In the genomic region with DNA sequence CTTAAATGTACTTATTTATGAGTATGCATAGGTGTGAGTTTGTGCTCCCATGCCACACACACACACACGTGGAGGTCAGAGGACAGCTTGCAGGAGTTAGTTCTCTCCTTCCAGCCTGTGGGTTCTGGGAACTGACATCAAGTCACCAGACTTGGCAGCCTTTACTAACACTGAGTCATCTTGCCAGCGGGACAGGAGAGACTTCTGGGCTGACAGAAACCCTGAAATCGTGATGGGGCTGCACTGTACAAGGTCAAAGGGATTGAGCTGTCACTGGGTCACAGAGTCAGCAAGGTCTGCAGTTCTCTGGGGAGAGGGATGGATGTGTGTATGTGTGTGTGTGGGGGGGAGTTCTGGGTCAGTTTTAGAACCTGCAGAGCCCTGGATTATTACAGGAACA, we compare ENCODE assay signal across 9 mouse cellular contexts. TPM values are rescaled to one million over a fixed set of nuclear protein-coding genes. Genes with fewer than 3 reads are reported as not detected.
A peak's percentile ranks its signal among the peaks of the same experiment; 100 is the strongest.
DNase-seq lines count a peak whose midpoint lies in the region; ATAC-seq and TF ChIP-seq lines count a peak whose summit lies in the region.
"Had no signal": no experiment of that assay in that cellular context is flagged by ENCODE, and none has a peak within 500 bp of the region (broad histone marks: within the 10 kb centered on the region; RNA-seq: fewer than 3 reads in every experiment).

No protein-coding gene starts in this region.

- no peaks in the 10 kb centered on the region for H3K4me1 ChIP-seq in kidney, adult 2 months (ENCODE audit: control insufficient read depth, insufficient read depth, low read length)
- H3K4me1 ChIP-seq in heart, embryonic 15.5 days (replicated peaks) = peaks cover 16% of the 10 kb centered on the region
- H3K4me1 ChIP-seq in intestine, embryonic 15.5 days (replicated peaks) = 0 out of 2 replicates have a peak, but pooled peaks cover 2% of the 10 kb centered on the region
- no peaks in the 10 kb centered on the region for H3K4me1 ChIP-seq in midbrain, embryonic 16.5 days (ENCODE audit: control insufficient read depth, insufficient read depth, low read length)

- ATAC-seq in heart, embryonic 15.5 days (replicated peaks; ENCODE audit: insufficient number of reproducible peaks, insufficient read depth, low FRiP score, low read depth) = peak; percentile 74
- no peak for ATAC-seq in intestine, embryonic 15.5 days
- ATAC-seq in midbrain, embryonic 16.5 days = no peak
- ATAC-seq: liver, postnatal 0 days had no signal

- H3K4me2 ChIP-seq in heart, embryonic 15.5 days = no peak overlapping the region
- no peak overlapping the region for H3K4me2 ChIP-seq in intestine, embryonic 15.5 days (replicated peaks)
- no peak overlapping the region for H3K4me2 ChIP-seq in midbrain, embryonic 16.5 days (ENCODE audit: low read length)

- no peaks in the 10 kb centered on the region for H3K27me3 ChIP-seq in kidney, adult 2 months (replicated peaks; ENCODE audit: control insufficient read depth, insufficient read depth, low read length)
- no peaks in the 10 kb centered on the region for H3K27me3 ChIP-seq in heart, embryonic 15.5 days
- H3K27me3 ChIP-seq in intestine, embryonic 15.5 days (replicated peaks) = no peaks in the 10 kb centered on the region
- H3K27me3 ChIP-seq in midbrain, embryonic 16.5 days (ENCODE audit: control insufficient read depth, insufficient read depth, low read depth, low read length) = no peaks in the 10 kb centered on the region

- DNase-seq in kidney, adult 2 months = peak; percentile 52
- DNase-seq in kidney, postnatal 10 days = no peak
- DNase-seq in adipocyte (ENCODE audit: low spot score) = peak; percentile 69
- peak; percentile 70 for DNase-seq in cerebellum, adult 11-12 months
- DNase-seq: liver, postnatal 0 days; right cerebral cortex, postnatal 14 days had no signal

- H3K36me3 ChIP-seq in kidney, adult 2 months (ENCODE audit: control insufficient read depth, insufficient read depth, low read length) = no peaks in the 10 kb centered on the region
- peaks cover 3% of the 10 kb centered on the region; the same call in 1 of the 2 replicates for H3K36me3 ChIP-seq in heart, embryonic 15.5 days
- H3K36me3 ChIP-seq in intestine, embryonic 15.5 days = no peaks in the 10 kb centered on the region
- no peaks in the 10 kb centered on the region for H3K36me3 ChIP-seq in midbrain, embryonic 16.5 days (ENCODE audit: control insufficient read depth, insufficient read depth, low read length)

- no peak for TF ChIP-seq CTCF in kidney, adult 2 months (conservative IDR thresholded peaks at IDR 0.05; ENCODE audit: insufficient read depth, insufficient read length, low read depth, low read length)

- H3K9ac ChIP-seq in heart, embryonic 15.5 days = no peak overlapping the region
- no peak overlapping the region for H3K9ac ChIP-seq in intestine, embryonic 15.5 days
- H3K9ac ChIP-seq in midbrain, embryonic 16.5 days (ENCODE audit: low read depth, low read length) = no peak overlapping the region
- H3K9ac ChIP-seq: liver, postnatal 0 days had no signal

- WGBS in kidney, adult 2 months = 41% methylated on average over 3 of the region's 3 CpGs
- WGBS in heart, embryonic 15.5 days = 31% methylated on average over 3 of the region's 3 CpGs
- WGBS in intestine, embryonic 15.5 days = 48% methylated on average over 3 of the region's 3 CpGs
- WGBS in midbrain, embryonic 16.5 days = 89% methylated on average over 3 of the region's 3 CpGs

- no peak overlapping the region for H3K27ac ChIP-seq in kidney, adult 2 months (ENCODE audit: insufficient read depth, low read depth, low read length)
- peak overlapping the region; percentile 60 for H3K27ac ChIP-seq in heart, embryonic 15.5 days
- no peak overlapping the region for H3K27ac ChIP-seq in intestine, embryonic 15.5 days
- H3K27ac ChIP-seq in midbrain, embryonic 16.5 days (ENCODE audit: low read length) = no peak overlapping the region

- TF ChIP-seq POLR2A in kidney, adult 2 months (IDR thresholded peaks at IDR 0.05; ENCODE audit: low read depth, low read length) = no peak

- H3K9me3 ChIP-seq in heart, embryonic 15.5 days (replicated peaks) = no peaks in the 10 kb centered on the region
- no peaks in the 10 kb centered on the region for H3K9me3 ChIP-seq in intestine, embryonic 15.5 days
- H3K9me3 ChIP-seq in midbrain, embryonic 16.5 days (replicated peaks; ENCODE audit: control insufficient read depth, low read length, poor library complexity, severe bottlenecking) = no peaks in the 10 kb centered on the region

- H3K4me3 ChIP-seq in kidney, adult 2 months (ENCODE audit: insufficient read depth, low read depth, low read length) = no peak overlapping the region
- no peak overlapping the region for H3K4me3 ChIP-seq in heart, embryonic 15.5 days
- H3K4me3 ChIP-seq in intestine, embryonic 15.5 days (replicated peaks) = no peak overlapping the region
- no peak overlapping the region for H3K4me3 ChIP-seq in midbrain, embryonic 16.5 days (ENCODE audit: low read depth, low read length)

RNA-seq across cellular contexts. Expression of gene Tspan18, which starts 36.6 kb away (rescaled TPM):
- 18.9 and 20.9 TPM in 2 replicates for polyA plus RNA-seq in kidney, adult 2 months (2012; rRNA removed)
- 31.7 and 39.6 TPM in 2 replicates for polyA plus RNA-seq in heart, embryonic 15.5 days (2015; fragmentation: Nextera tagmentation; extraction: Ambion mirVana)
- 21.4 and 23.0 TPM in 2 replicates for polyA plus RNA-seq in intestine, embryonic 15.5 days (2015; fragmentation: Nextera tagmentation; extraction: Ambion mirVana)
- polyA plus RNA-seq in midbrain, embryonic 16.5 days (2015; fragmentation: Nextera tagmentation; extraction: Ambion mirVana) = 20.1 and 21.2 TPM in 2 replicates
